Mouse (Mus musculus) liver, embryonic 15.5 days (tissue): ENCODE measurements around the gene Prl2c3. TPM values are rescaled to one million over a fixed set of nuclear protein-coding genes. Genes with fewer than 3 reads are reported as not detected.
"Not testable (repeated sequence)": the region's sequence is repeated elsewhere in the genome, so short reads cannot be mapped to it uniquely, and the experiment has no call there.

Experiments used
- ATAC-seq: fragments of 200-750 bp; cut with Nextera tagmentation; 2 replicates; pipeline ENCODE4 v1.8.0; 2017; ENCODE audit warnings: moderate number of reproducible peaks, mild to moderate bottlenecking, moderate library complexity; ENCODE audit not compliant: insufficient read depth
- H3K27ac ChIP-seq: fragments of 300-500 bp; sonication (generic); replicated peaks from 2 replicates; pipeline ENCODE4 v1.5.1; 2015; ENCODE audit warnings: mild to moderate bottlenecking, inconsistent platforms
- H3K27me3 ChIP-seq: fragments of 300-500 bp; sonication (generic); 2 replicates; pipeline ENCODE4 v1.6.1; 2015; ENCODE audit warnings: mild to moderate bottlenecking, inconsistent platforms
- H3K36me3 ChIP-seq: fragments of 300-500 bp; sonication (generic); replicated peaks from 2 replicates; pipeline ENCODE4 v1.6.1; 2015; ENCODE audit warnings: moderate library complexity, mild to moderate bottlenecking, inconsistent platforms
- H3K4me1 ChIP-seq: fragments of 300-500 bp; sonication (generic); replicated peaks from 2 replicates; pipeline ENCODE4 v1.6.1; 2015; ENCODE audit warnings: inconsistent platforms
- H3K4me2 ChIP-seq: fragments of 300-500 bp; sonication (generic); 2 replicates; pipeline ENCODE4 v1.6.1; 2015; ENCODE audit warnings: moderate library complexity, mild to moderate bottlenecking, inconsistent platforms
- H3K4me3 ChIP-seq: fragments of 300-500 bp; sonication (generic); replicated peaks from 2 replicates; pipeline ENCODE4 v1.5.1; 2015; ENCODE audit warnings: mild to moderate bottlenecking, inconsistent platforms
- H3K9ac ChIP-seq: fragments of 300-500 bp; sonication (generic); 2 replicates; pipeline ENCODE4 v1.6.1; 2015; ENCODE audit warnings: moderate library complexity, mild to moderate bottlenecking, inconsistent platforms
- H3K9me3 ChIP-seq: fragments of 300-500 bp; sonication (generic); replicated peaks from 2 replicates; pipeline ENCODE4 v1.6.1; 2016; ENCODE audit warnings: inconsistent platforms
- WGBS: fragments of 180-500 bp; shearing (Covaris S2); methylation state at CpG from one replicate; pipeline ENCODE4 v1.1.7; 2015; ENCODE audit warnings: mixed read lengths; ENCODE audit not compliant: insufficient replicate concordance; 5-methylcytosine and 5-hydroxymethylcytosine counted together
- polyA plus RNA-seq: library from polyadenylated mRNA; unstranded; fragments of >200 nt; fragmentation: Nextera tagmentation; extraction: Ambion mirVana; gene quantifications from 2 replicates; pipeline ENCODE4 v1.2.1, GENCODE M21; 2015

Gene Prl2c3
- polyA plus RNA-seq, 1 experiment from 2014 or later = not detected

DNA sequence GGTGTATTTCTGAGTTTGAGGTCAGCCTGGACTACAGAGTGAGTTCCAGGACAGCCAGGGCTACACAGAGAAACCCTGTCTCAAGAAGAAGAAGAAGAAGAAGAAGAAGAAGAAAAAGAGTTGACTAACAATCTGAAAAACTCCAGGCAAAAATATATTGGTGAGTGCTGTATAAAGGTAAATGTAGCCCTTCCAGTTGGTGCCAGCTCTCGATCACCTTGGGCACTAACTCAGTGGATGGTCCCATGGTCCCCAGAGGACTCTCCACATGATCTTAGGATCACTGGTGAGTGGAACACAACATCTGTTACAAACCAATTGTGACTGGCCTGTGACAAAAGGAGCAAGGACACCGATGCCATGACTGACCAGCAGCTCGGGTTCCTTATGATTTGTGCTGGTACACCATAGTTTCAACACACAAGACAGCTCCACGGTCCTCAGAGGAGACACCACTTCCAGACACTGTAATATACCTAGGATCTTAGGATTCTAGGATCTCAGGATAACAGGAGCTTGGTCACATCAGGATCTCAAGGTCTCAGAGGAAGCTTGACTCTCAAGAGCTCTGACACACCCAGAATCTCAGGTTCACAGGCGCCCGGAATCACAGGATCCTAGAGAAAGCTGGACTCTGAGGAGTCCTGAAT is 30.3 kb downstream of the Prl2c3 start:
- H3K36me3 ChIP-seq, H3K27ac ChIP-seq, H3K9ac ChIP-seq, H3K27me3 ChIP-seq, H3K9me3 ChIP-seq, H3K4me2 ChIP-seq, H3K4me1 ChIP-seq, ATAC-seq, H3K4me3 ChIP-seq: not testable (repeated sequence)
- 56% methylated on average over 6 of the region's 6 CpGs for WGBS

Other genes with a start within 250 kb of the Prl2c3 start
- gene Ero1lb, start 234.2 kb downstream of the Prl2c3 start, polyA plus RNA-seq = 2.4 and 2.9 TPM in 2 replicates
- gene Prl2c2, start 205.3 kb upstream of the Prl2c3 start, polyA plus RNA-seq = not detected in 2 replicates